Mouse (Mus musculus): ENCODE measurements around the gene Itgb7. TPM values are rescaled to one million over a fixed set of nuclear protein-coding genes. Genes with fewer than 3 reads are reported as not detected.

The Itgb7 gene
- total and polyA plus RNA-seq, 2 experiments from 2014 or later, result 0.23 to 0.79 TPM

DNA sequence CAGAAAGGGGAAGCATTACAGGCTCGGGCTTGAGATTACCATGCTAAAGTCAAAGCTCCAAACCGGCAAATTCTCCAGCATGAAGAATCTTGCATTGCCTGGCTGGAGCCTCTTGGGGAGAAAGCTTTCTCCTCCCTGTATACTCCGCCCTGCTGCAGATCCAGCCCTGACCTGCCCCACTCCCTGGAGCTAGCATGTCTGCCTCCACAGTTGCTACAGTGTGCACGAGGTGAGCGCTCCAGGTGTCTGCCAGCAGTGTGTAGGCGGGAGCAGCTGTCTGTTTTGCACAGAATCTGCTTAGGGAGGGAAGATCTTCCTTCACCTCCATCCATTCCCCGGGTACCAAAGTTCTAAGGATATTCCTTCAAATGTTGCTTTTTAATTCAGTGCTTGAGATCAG is 30.8 kb upstream of the Itgb7 start:
- DNase-seq (ENCODE audit: low spot score), result no peak
- WGBS, result 46% methylated on average over 7 of the region's 7 CpGs
- ATAC-seq (ENCODE audit: insufficient read depth, low read depth), result no peak
- Histone ChIP-seq H3K36me3 (replicated peaks; ENCODE audit: control insufficient read depth, insufficient read depth, low read length) (no peaks in the 10 kb centered on the region), H3K27ac (ENCODE audit: low read depth) (no peak overlapping the region), H3K4me2 (ENCODE audit: low read depth, low read length) (no peak overlapping the region), H3K4me3 (ENCODE audit: low read depth, low read length) (no peak overlapping the region), H3K9me3 (replicated peaks; ENCODE audit: control insufficient read depth, low read length) (no peaks in the 10 kb centered on the region), H3K9ac (replicated peaks; ENCODE audit: low read depth, low read length) (no peak overlapping the region), H3K27me3 (ENCODE audit: control insufficient read depth, insufficient read depth, low read length) (peaks cover 31% of the 10 kb centered on the region), H3K4me1 (ENCODE audit: control insufficient read depth, insufficient read depth) (peaks cover 6% of the 10 kb centered on the region; the same call in 1 of the 2 replicates)
- no peak for TF ChIP-seq CTCF (IDR thresholded peaks at IDR 0.05; ENCODE audit: low read depth)
- TF ChIP-seq EP300 (IDR thresholded peaks at IDR 0.05; ENCODE audit: low read depth), result no peak

DNA sequence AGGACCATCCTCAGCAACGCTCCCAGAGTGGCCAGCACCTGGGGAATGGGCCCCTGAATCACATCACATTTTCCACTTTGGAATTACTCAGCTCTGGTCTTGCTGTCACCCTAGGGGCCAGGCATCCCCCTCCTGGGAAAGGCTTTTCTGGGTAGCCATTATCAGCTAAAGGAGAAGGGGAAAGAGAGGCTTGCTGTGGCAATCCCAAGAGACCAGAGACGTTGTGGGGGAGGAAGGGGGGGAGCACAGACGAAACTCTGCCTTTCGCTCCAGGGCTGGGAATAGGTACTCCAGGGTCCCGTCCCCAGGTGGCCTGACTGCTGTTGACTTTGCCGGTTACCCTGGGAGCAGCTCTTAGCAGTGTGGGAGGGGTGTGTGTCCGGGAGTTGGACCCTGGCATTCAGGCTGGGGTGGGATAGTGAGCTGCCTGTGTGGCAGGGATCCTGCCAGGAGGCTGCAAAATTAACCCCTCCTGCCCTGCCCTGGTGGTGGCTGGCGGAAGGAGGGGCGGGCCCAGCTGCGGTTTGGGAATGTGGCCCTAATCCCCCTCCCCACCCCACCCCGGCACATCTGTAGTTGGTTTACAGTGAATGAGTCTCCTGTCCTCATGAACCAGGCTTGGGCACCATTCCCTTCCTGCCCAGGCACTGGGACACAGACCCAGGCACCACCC is 27.0 kb upstream of the Itgb7 start:
- no peak for DNase-seq (ENCODE audit: low spot score)
- Histone ChIP-seq H3K9ac (replicated peaks; ENCODE audit: low read depth, low read length) (no peak overlapping the region; the same call in 1 of the 2 replicates), H3K36me3 (replicated peaks; ENCODE audit: control insufficient read depth, insufficient read depth, low read length) (no peaks in the 10 kb centered on the region), H3K4me2 (ENCODE audit: low read depth, low read length) (no peak overlapping the region), H3K27ac (ENCODE audit: low read depth) (peak overlapping the region; percentile 17; the same call in 1 of the 2 replicates), H3K27me3 (ENCODE audit: control insufficient read depth, insufficient read depth, low read length) (peaks cover 65% of the 10 kb centered on the region), H3K9me3 (replicated peaks; ENCODE audit: control insufficient read depth, low read length) (no peaks in the 10 kb centered on the region), H3K4me1 (ENCODE audit: control insufficient read depth, insufficient read depth) (peaks cover 6% of the 10 kb centered on the region; the same call in 1 of the 2 replicates), H3K4me3 (ENCODE audit: low read depth, low read length) (no peak overlapping the region)
- WGBS, result 26% methylated on average over 11 of the region's 11 CpGs
- no peak for ATAC-seq (ENCODE audit: insufficient read depth, low read depth)
- TF ChIP-seq EP300 (IDR thresholded peaks at IDR 0.05; ENCODE audit: low read depth) (no peak), CTCF (IDR thresholded peaks at IDR 0.05; ENCODE audit: low read depth) (no peak)

DNA sequence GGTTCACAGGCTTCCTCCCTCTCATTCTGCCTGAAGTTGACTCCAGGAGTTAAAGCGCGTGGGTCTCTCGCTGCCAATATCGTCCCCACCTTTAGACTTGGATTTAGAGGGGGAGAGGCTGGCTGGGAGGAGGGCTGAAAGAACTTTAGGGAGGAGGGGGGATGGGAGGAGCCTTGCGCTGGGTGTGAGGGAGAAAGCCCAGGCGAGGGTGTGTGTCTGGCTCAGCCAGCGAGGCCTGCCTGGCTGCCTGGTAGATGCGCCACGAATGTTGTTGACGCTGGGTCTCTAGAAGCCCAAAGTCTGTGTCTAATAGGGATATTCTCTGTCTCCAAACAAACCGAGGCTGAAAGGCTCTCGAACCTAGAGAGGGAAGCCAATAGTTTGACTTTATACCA is 26.3 kb upstream of the Itgb7 start:
- peak overlapping the region; percentile 35; the same call in 1 of the 2 replicates for H3K27ac ChIP-seq (ENCODE audit: low read depth)
- H3K27me3 ChIP-seq (ENCODE audit: control insufficient read depth, insufficient read depth, low read length), result peaks cover 65% of the 10 kb centered on the region
- H3K4me3 ChIP-seq (ENCODE audit: low read depth, low read length), result peak overlapping the region; percentile 65
- TF ChIP-seq EP300 (IDR thresholded peaks at IDR 0.05; ENCODE audit: low read depth), result no peak
- H3K9me3 ChIP-seq (replicated peaks; ENCODE audit: control insufficient read depth, low read length), result no peaks in the 10 kb centered on the region
- ATAC-seq (ENCODE audit: insufficient read depth, low read depth) (no peak), DNase-seq (ENCODE audit: low spot score) (no peak)
- WGBS, result 15% methylated on average over 12 of the region's 12 CpGs
- H3K36me3 ChIP-seq (replicated peaks; ENCODE audit: control insufficient read depth, insufficient read depth, low read length), result no peaks in the 10 kb centered on the region
- peaks cover 6% of the 10 kb centered on the region; the same call in 1 of the 2 replicates for H3K4me1 ChIP-seq (ENCODE audit: control insufficient read depth, insufficient read depth)
- H3K9ac ChIP-seq (replicated peaks; ENCODE audit: low read depth, low read length), result no peak overlapping the region
- peak overlapping the region; percentile 96 for H3K4me2 ChIP-seq (ENCODE audit: low read depth, low read length)

DNA sequence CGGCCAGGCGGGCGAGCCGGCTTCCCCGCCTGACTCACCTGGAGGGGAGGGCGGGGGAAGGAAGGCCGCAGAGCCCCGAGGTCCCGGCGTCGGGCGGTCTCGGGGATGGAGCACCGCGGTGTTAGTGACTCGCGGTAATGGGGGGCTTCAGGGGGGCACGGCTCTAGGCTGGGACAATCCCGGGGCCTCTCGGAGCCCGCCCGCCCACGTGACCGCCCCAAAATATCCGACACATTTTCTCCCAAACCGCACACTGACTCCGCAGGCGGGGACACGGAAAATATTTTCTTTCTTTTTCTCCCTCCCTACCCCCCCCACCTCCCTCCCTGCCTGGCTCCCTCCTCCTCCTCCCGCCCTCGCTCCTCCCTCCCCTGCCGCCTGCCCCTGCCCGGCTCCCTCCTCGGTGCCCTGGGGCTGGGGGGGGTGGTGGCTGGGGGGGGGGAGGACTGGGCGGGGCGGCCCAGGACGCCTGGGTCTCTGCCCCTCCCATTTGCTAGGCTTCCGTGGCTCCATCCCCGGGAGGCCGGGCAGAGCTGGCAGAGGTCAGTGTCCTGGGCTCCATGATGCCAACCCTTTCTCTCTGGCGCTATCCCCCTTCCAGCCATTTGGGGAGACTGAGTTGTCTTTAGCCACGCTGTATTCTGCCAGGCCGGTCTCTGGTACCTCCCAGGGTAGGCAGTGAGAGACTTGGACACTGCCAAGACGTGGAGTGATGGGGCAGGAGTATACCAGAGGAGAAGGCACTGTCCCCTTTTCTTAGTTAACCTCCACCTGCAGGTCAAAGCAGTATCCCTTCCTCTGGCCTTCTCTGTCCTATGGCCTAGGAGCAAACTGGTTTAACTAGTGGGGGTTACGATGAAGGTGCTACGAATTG is 25.7 kb upstream of the Itgb7 start, which contains the start of gene Rarg:
Gene Rarg, minus strand, starts transcription at position 316 of the 874 bp plus-strand sequence.
- TF ChIP-seq EP300 (IDR thresholded peaks at IDR 0.05; ENCODE audit: low read depth), result no peak
- no peak for TF ChIP-seq CTCF (IDR thresholded peaks at IDR 0.05; ENCODE audit: low read depth)
- peak within 1 kb of the TSS; percentile 67 for H3K27ac ChIP-seq (ENCODE audit: low read depth)
- ATAC-seq (ENCODE audit: insufficient read depth, low read depth) (peak; percentile 47; the same call in 1 of the 2 replicates), DNase-seq (ENCODE audit: low spot score) (no peak)
- H3K9ac ChIP-seq (replicated peaks; ENCODE audit: low read depth, low read length), result peak within 1 kb of the TSS; percentile 65
- H3K4me2 ChIP-seq (ENCODE audit: low read depth, low read length), result peak within 1 kb of the TSS; percentile 96
- H3K9me3 ChIP-seq (replicated peaks; ENCODE audit: control insufficient read depth, low read length), result no peaks in the 10 kb centered on the region
- H3K4me3 ChIP-seq (ENCODE audit: low read depth, low read length), result peak within 1 kb of the TSS; percentile 65
- H3K4me1 ChIP-seq (ENCODE audit: control insufficient read depth, insufficient read depth), result peaks cover 6% of the 10 kb centered on the region; the same call in 1 of the 2 replicates
- H3K27me3 ChIP-seq (ENCODE audit: control insufficient read depth, insufficient read depth, low read length), result peaks cover 70% of the 10 kb centered on the region
- WGBS, result 2% methylated on average over 32 of the region's 46 CpGs
- no peaks in the 10 kb centered on the region for H3K36me3 ChIP-seq (replicated peaks; ENCODE audit: control insufficient read depth, insufficient read depth, low read length)

DNA sequence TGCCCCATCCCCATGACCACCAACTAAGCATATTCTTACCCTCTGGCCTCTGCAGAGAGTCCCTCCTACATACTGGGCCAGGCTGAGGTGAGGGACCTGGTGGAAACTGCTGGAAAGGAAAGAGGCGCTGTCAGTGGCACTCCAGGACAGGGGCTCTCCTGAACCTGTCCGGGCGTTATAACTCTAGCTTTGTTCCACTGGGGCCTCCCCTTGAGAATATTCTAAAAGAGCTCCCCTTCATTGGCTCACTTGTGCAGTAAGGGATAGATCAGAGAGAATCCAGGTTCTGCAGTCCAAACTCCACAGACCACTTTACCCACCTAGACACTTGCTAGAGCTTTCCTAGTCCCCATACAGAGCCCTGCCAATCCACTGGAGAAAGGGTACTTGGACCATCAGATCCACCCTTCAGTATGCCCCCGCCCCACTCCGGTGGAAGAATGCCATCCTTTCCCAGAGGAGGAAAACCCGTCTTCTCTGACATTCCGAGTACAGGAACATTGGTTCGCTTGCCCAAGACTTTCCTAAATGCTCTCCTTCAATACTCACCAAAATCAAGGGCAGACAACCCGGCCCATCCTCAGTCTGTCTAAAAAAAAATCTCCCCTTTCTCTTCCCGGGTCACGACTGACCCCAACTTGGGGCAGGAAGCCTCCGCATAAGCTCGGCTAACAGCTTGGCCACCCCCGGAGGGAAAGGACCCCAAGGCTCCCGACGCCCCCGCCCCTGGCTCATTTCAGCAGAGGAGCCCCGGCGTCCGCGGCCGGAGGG is 24.9 kb upstream of the Itgb7 start:
- Histone ChIP-seq H3K4me1 (ENCODE audit: control insufficient read depth, insufficient read depth) (peaks cover 6% of the 10 kb centered on the region; the same call in 1 of the 2 replicates), H3K36me3 (replicated peaks; ENCODE audit: control insufficient read depth, insufficient read depth, low read length) (no peaks in the 10 kb centered on the region), H3K9me3 (replicated peaks; ENCODE audit: control insufficient read depth, low read length) (no peaks in the 10 kb centered on the region), H3K27me3 (ENCODE audit: control insufficient read depth, insufficient read depth, low read length) (peaks cover 67% of the 10 kb centered on the region), H3K27ac (ENCODE audit: low read depth) (peak overlapping the region; percentile 67), H3K4me3 (ENCODE audit: low read depth, low read length) (peak overlapping the region; percentile 65), H3K9ac (replicated peaks; ENCODE audit: low read depth, low read length) (peak overlapping the region; percentile 65), H3K4me2 (ENCODE audit: low read depth, low read length) (peak overlapping the region; percentile 96)
- TF ChIP-seq EP300 (IDR thresholded peaks at IDR 0.05; ENCODE audit: low read depth) (no peak), CTCF (IDR thresholded peaks at IDR 0.05; ENCODE audit: low read depth) (no peak)
- ATAC-seq (ENCODE audit: insufficient read depth, low read depth) (no peak), DNase-seq (ENCODE audit: low spot score) (no peak)
- 13% methylated on average over 20 of the region's 22 CpGs for WGBS
